Mouse (Mus musculus): ENCODE results near the gene Lrrc55. TPM values are rescaled to one million over a fixed set of nuclear protein-coding genes. Genes with fewer than 3 reads are reported as not detected.

Lrrc55 gene
- polyA plus RNA-seq, 1 experiment from 2014 or later: 0.32 TPM

Other genes with a start within 250 kb of the Lrrc55 start
- 0.30 TPM in 1 of 2 replicates, not detected in the other for gene Prg2, start 216.7 kb downstream of the Lrrc55 start, polyA plus RNA-seq (2016; fragmentation: Nextera tagmentation; extraction: Ambion mirVana)
- gene Prg3, start 209.0 kb downstream of the Lrrc55 start, polyA plus RNA-seq (2016; fragmentation: Nextera tagmentation; extraction: Ambion mirVana): not detected in 2 replicates
- 419 and 425 TPM in 2 replicates for gene Ssrp1, start 160.0 kb downstream of the Lrrc55 start, polyA plus RNA-seq (2016; fragmentation: Nextera tagmentation; extraction: Ambion mirVana)
- gene P2rx3, start 159.7 kb downstream of the Lrrc55 start, polyA plus RNA-seq (2016; fragmentation: Nextera tagmentation; extraction: Ambion mirVana): 10.0 and 11.5 TPM in 2 replicates
- 31.5 and 33.1 TPM in 2 replicates for gene Tnks1bp1, start 149.2 kb downstream of the Lrrc55 start, polyA plus RNA-seq (2016; fragmentation: Nextera tagmentation; extraction: Ambion mirVana)
- 40.2 and 42.2 TPM in 2 replicates for gene Aplnr, start 61.0 kb downstream of the Lrrc55 start, polyA plus RNA-seq (2016; fragmentation: Nextera tagmentation; extraction: Ambion mirVana)
- not detected in 2 replicates for gene Olfr987, start 142.1 kb upstream of the Lrrc55 start, polyA plus RNA-seq (2016; fragmentation: Nextera tagmentation; extraction: Ambion mirVana)
- not detected in 2 replicates for gene Olfr988, start 166.0 kb upstream of the Lrrc55 start, polyA plus RNA-seq (2016; fragmentation: Nextera tagmentation; extraction: Ambion mirVana)
- not detected in 2 replicates for gene Olfr992, start 212.3 kb upstream of the Lrrc55 start, polyA plus RNA-seq (2016; fragmentation: Nextera tagmentation; extraction: Ambion mirVana)
- not detected in 2 replicates for gene Olfr993, start 217.7 kb upstream of the Lrrc55 start, polyA plus RNA-seq (2016; fragmentation: Nextera tagmentation; extraction: Ambion mirVana)
- gene Olfr994, start 239.3 kb upstream of the Lrrc55 start, polyA plus RNA-seq (2016; fragmentation: Nextera tagmentation; extraction: Ambion mirVana): not detected in 2 replicates
- not detected in 2 replicates for gene Olfr995, start 246.4 kb upstream of the Lrrc55 start, polyA plus RNA-seq (2016; fragmentation: Nextera tagmentation; extraction: Ambion mirVana)

All from embryonic facial prominence, embryonic 10.5 days (tissue).